Mouse (Mus musculus) thymus, postnatal 4 days (tissue): ENCODE measurements at regions not wholly inside any gene's neighbourhood (a gene's known extent, or its start where the extent isn't known, plus 50 kb on each side); places are given as distances from the start of the nearest gene placed in this dataset.

Experiments
- DNase-seq: peaks from one replicate; pipeline ENCODE4 v3.0.0; 2021

GRCm38 (mm10) chr2:133020173-133020837 is 74.6 kb upstream of the Fermt1 start:
- peak; percentile 69 for DNase-seq

GRCm38 (mm10) chr2:133021244-133021643 is 75.5 kb upstream of the Fermt1 start:
- no peak for DNase-seq

- DNase-seq = no peak
Measured at GRCm38 (mm10) chr2:133027038-133027437, 81.3 kb upstream of the Fermt1 start.

- no peak for DNase-seq
Measured at GRCm38 (mm10) chr2:133035421-133035820, 89.7 kb upstream of the Fermt1 start.

GRCm38 (mm10) chr2:133040708-133041107 is 95.0 kb upstream of the Fermt1 start:
- no peak for DNase-seq

- DNase-seq = no peak
Measured at GRCm38 (mm10) chr2:133077698-133078356, 132.1 kb upstream of the Fermt1 start.

- DNase-seq = no peak
Measured at GRCm38 (mm10) chr2:133090976-133091375, 145.3 kb upstream of the Fermt1 start.

- DNase-seq = peak; percentile 53
Measured at GRCm38 (mm10) chr2:133113642-133114041, 167.9 kb upstream of the Fermt1 start.

GRCm38 (mm10) chr2:133118651-133119050 is 172.9 kb upstream of the Fermt1 start:
- DNase-seq = no peak

GRCm38 (mm10) chr2:133125212-133125801 is 179.6 kb upstream of the Fermt1 start:
- DNase-seq = no peak

- DNase-seq = no peak
Measured at GRCm38 (mm10) chr2:133134878-133135277, 189.2 kb upstream of the Fermt1 start.

- DNase-seq = no peak
Measured at GRCm38 (mm10) chr2:133138877-133139276, 193.2 kb upstream of the Fermt1 start.

- DNase-seq = no peak
Measured at GRCm38 (mm10) chr2:133141341-133142035, 195.8 kb upstream of the Fermt1 start.

- no peak for DNase-seq
Measured at GRCm38 (mm10) chr2:133152461-133152860, 206.8 kb upstream of the Fermt1 start.

- no peak for DNase-seq
Measured at GRCm38 (mm10) chr2:133156537-133156936, 210.8 kb upstream of the Fermt1 start.

GRCm38 (mm10) chr2:133158206-133158605 is 212.5 kb upstream of the Fermt1 start:
- DNase-seq = no peak

- DNase-seq = no peak
Measured at GRCm38 (mm10) chr2:133159398-133159797, 213.7 kb upstream of the Fermt1 start.

- no peak for DNase-seq
Measured at GRCm38 (mm10) chr2:133176411-133176810, 230.7 kb upstream of the Fermt1 start.

GRCm38 (mm10) chr2:133181216-133181615 is 235.5 kb upstream of the Fermt1 start:
- DNase-seq = no peak

- DNase-seq = no peak
Measured at GRCm38 (mm10) chr2:133182920-133183319, 237.2 kb upstream of the Fermt1 start.

- DNase-seq = no peak
Measured at GRCm38 (mm10) chr2:133204295-133204866, 258.7 kb upstream of the Fermt1 start.

- no peak for DNase-seq
Measured at GRCm38 (mm10) chr2:133208498-133208897, 262.8 kb upstream of the Fermt1 start.
